Mouse (Mus musculus) kidney, adult 2 months (tissue): ENCODE measurements around the gene Olfr215.

ENCODE experiments used
- CTCF ChIP-seq: fragments of 200-500 bp; conservative IDR thresholded peaks from 2 replicates; pipeline ENCODE4 v1.5.1; 2011; ENCODE audit warnings: low read depth, mild to moderate bottlenecking, control low read depth, low read length, moderate library complexity, mixed read lengths; ENCODE audit not compliant: insufficient read depth, insufficient read length
- POLR2A ChIP-seq: fragments of 200-500 bp; IDR thresholded peaks from one replicate; pipeline ENCODE4 v1.6.1; 2011; ENCODE audit warnings: low read depth, low read length, control low read depth

- TF ChIP-seq POLR2A (no peak), CTCF (no peak)
Measured at GRCm38 (mm10) chr6:116628095-116628494, 44.1 kb upstream of the Olfr215 start.
